Mouse (Mus musculus): Measurements from ENCODE around the gene Ndufa6.
"Not testable (repeated sequence)": the region's sequence is repeated elsewhere in the genome, so short reads cannot be mapped to it uniquely, and the experiment has no call there.

The Ndufa6 gene

DNA sequence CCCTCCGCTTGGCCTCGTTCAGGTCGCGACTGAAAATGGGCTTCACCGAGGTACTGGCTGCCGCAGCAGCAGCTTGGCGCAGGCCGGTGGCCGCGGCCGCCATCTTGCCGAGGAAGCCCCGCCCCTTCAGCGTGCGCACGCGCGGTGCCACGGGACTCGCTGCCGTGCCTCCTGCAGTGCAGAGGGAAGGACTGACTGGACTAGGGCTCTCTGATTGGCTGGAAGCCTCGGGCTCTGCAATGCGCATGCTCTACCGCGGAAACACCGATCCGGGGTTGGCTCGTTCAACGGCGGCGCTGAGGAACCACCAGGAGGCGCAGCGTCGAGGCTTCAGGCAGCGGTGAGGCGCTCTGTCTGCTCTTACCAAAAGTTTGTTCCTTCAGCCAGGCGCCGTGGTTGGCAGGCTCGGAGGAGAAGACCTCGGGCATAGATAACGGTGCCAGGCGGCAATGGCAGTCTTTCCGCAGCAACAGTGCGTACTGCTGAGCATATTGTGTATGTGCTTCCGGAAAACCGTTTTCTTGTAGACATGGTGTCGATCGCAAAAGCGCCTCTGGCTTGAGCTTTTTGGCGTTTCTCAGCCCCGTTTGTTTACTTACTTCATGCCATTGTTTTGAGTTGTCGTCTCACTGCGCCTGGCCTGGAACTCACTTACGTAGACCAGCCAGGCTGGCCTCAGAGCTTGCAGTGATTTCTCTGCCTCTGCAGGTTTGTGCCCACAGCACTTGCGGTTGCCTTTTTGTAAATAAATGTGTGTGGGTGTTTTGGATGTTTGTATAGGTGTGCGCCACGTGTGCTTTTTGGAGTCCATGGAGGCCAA lies at the start of gene Ndufa6:
Gene Ndufa6 (minus strand): TSS at position 197 of the 820 bp plus-strand sequence.
- DNase-seq: peak; percentile 98

DNA sequence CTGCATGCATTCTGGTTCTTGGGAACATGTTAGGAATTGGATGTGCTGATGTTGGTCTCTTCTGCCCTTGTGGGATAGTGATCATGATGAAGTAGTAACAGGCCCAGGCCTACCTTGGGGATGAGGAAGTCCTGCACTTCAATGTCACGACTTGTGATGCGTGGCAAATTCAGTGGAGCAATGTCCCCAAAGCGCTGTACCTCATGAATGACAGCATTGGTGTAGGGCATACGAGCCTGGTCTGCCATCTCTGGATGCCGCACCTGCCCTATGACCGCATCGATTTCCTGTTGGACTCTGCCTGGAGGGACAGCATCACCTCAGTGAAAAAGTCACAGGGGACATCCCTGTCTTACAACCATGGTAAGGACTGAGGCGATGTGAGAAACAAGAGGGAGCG lies 49.5 kb upstream of the Ndufa6 start:
- no peak for DNase-seq

GRCm38 (mm10) chr15:82402741-82403140 lies 48.6 kb upstream of the Ndufa6 start:
- no peak for DNase-seq

GRCm38 (mm10) chr15:82402106-82402505 lies 48.0 kb upstream of the Ndufa6 start:
- DNase-seq: no peak

DNA sequence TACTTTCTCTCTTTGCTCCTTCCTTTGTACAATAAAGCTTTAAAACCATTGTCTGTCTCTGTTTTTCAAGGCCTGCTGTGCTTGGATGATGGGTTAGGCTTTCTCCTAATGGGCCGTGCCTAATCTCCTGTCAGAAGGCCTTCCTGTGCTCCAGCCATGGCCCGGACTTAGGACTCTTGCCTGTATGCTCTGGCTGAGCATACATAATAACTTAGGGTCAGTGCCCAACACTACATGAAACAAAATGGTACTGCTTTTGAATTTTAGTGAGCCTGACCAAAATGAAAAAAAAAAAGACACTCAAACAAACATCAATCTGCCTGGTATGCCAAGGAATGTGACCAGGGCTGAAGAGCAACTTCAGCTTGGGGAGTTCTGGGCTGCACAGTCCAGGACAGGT lies 47.4 kb upstream of the Ndufa6 start:
- no peak for DNase-seq

DNA sequence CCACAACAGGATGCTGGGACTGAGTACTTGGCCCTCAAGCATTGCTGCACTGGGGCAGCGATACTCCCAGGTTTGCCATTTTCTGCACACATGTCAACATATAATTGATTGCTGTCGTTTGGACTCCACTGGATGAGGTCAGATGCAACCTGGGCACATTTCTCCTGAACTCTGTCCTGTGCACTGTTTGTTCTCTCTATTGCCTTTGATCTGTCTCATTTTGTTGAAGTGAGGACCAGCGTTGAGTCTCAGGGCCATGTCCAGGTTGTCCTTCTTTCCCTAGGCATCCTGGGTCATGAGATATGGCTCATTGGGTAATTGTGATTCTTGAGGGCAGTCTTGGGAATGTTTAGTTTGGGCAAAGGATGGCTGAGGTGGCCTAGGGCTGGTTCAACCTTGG lies 41.8 kb upstream of the Ndufa6 start:
- DNase-seq: not testable (repeated sequence)

DNA sequence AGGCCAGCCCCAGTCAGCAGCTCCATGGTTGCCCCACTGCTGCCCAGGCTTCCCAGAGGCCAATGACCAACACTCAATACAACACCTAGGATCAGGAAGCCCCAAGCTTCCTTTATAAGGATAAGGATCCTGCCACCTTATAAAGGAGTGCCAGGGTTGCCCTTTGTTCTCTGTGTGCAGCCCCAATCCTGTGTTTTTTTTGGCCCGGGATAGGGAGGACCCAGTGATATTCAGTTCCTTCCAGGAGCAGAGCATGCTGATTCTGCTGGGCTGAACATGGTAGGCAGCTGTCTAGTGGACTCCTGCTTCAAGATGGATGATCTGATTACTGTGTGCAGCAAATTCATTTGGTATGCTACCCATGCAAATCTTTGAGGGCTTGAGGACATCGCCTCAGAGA lies 39.8 kb upstream of the Ndufa6 start, which contains the start of gene Cyp2d11:
Gene Cyp2d11 (minus strand): TSS at position 101 of the 400 bp plus-strand sequence.
- not testable (repeated sequence) for DNase-seq

GRCm38 (mm10) chr15:82389916-82390315 lies 35.8 kb upstream of the Ndufa6 start:
- DNase-seq: not testable (repeated sequence)

DNA sequence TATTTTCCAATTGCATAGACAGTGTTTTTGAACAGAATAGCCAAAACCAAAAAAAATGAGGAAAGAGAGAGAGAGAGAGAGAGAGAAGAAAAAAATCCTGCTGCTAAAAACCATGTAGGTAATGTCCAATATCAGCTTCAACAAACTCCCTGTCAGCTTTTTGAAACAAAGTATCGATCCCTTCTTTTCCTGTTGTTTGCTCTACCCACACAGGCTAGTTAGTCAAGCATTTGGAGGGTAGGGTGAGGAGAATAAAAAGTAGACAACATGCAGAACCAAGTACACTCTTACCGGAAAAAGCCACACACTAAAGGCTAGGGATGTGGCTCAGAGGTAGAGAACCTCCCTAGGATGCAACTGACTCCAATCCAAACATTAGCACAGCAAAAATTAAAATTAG lies 31.6 kb upstream of the Ndufa6 start:
- DNase-seq: no peak

- no peak for DNase-seq
These were observed 28.3 kb upstream of the Ndufa6 start for GRCm38 (mm10) chr15:82382441-82382840.

DNA sequence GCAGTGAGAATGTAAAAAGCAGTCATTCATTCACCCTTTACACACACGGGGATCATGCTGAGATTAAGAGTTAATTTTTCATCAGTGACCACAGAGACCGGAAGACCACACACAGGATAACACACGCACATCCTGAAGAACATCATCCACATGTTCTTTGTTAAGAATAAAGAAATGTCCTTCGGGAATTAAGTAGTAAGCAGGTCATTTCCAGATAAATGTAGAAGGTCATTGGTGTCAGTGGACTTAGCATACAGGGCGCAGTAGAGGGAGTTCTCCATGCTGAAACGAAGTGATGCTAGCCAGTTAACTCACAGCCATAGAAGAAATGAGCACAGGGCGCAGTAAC lies 26.6 kb upstream of the Ndufa6 start:
- DNase-seq: no peak

- DNase-seq: peak; percentile 64
These were observed 26.0 kb upstream of the Ndufa6 start, which contains the start of gene Cyp2d22 for GRCm38 (mm10) chr15:82379871-82380713. Cyp2d22 (minus strand) TSS chr15:82380260.

- no peak for DNase-seq
These were observed 25.4 kb upstream of the Ndufa6 start for GRCm38 (mm10) chr15:82379511-82379870.

DNA sequence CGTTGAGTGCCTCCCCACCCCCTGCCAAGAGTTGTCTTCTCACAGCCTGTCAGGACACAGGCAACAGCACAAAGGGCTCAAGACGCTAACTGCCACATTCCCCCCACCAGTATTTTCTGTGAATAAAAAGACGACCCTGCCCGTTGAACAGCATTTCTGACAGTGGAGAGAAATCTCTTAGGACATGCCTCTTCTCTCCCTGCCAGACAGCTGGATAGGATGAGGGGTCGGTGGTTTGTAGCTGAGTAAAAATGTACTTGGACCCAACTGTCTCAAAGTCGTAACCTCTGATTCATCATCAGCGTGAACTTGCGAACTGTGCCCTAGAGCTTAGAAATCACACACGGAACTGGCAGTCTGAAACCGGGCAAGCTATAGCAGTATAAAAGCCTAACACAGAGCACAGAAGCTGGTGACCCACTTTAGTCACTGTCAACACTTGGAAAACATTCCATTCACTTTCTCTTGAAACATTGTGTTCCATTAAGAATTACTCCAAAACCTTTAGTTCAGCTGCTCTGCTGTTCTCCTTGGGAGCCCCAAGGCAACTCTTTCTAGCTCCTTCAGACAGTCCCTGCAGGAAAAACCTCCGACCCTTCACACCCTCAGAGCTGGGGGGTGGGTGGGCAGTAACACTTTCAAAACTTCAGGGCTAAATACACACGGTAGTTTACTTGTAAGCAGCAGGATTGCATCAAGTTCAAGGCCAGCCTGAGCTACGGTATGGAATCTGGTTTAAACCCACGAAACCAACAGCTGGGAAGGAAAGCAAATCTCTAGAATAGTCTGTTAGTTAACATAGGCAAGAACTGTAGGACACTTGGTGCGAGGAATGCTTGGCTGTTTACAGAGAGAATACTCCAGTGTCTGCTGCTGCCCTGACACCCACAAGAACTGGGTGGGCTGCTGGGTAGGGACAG lies 24.4 kb upstream of the Ndufa6 start:
- DNase-seq: peak; percentile 24

- DNase-seq: no peak
These were observed 23.6 kb upstream of the Ndufa6 start for GRCm38 (mm10) chr15:82377701-82378100.

DNA sequence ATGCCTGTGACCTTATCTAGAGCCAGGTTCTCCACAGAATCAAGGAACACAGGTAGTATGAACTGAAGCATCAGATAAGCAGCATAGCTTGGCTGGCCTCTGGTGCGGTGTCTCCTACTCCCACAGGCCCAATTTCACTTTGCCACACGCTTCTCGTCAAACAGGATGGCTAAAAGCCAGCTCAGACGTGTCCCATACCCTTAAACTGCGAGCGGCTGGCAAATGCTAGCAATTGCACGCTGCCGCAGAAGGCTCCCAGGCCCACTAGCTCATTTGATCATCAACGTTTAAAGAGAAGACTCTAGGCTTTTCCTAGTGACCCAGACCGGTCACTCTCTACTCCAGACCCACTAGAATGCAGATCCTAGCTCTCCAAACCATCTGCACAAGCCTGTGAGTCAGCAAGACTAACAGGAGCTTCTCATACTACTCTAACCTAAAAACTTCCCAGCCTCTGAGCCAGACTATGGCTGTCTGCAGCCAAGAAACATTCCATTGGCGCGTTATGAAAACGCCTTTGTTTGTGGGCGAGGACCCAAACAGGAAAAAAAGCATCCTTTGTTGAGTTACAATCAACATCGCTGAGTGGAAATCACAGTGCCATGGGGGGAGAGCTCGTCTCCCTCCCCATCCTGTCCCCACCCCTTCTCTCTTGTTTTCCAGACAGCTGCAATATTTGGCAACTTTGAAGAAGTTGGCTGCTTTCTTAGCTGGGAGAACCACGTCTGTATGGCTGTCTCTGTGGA lies 22.4 kb upstream of the Ndufa6 start:
- peak; percentile 74 for DNase-seq

GRCm38 (mm10) chr15:82375855-82376254 lies 21.7 kb upstream of the Ndufa6 start:
- no peak for DNase-seq

- DNase-seq: no peak
These were observed 20.3 kb upstream of the Ndufa6 start for GRCm38 (mm10) chr15:82374437-82374836.

DNA sequence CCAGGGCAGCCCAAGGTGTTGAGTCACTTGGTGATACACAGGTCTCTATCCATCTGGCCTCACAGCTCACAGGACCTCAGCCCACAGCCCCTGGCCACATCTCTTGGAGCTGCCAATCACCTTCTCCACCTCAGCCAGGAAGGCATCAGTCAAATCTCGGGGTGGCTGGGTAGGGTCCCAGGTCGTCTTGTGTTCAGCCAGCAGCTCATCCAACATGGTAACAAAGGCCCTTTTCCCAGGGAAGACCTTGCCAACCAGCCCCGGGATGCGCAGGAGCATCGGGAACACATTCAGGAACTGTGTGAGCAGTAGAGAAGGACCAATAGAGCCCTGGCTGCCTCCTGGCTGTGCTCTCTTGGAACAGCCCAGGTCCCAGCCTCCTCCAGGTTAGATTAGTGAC lies 18.9 kb upstream of the Ndufa6 start:
- DNase-seq: no peak

- DNase-seq: no peak
These were observed 18.3 kb upstream of the Ndufa6 start for GRCm38 (mm10) chr15:82372446-82372845.

- DNase-seq: no peak
These were observed 14.7 kb upstream of the Ndufa6 start for GRCm38 (mm10) chr15:82368851-82369250.

DNA sequence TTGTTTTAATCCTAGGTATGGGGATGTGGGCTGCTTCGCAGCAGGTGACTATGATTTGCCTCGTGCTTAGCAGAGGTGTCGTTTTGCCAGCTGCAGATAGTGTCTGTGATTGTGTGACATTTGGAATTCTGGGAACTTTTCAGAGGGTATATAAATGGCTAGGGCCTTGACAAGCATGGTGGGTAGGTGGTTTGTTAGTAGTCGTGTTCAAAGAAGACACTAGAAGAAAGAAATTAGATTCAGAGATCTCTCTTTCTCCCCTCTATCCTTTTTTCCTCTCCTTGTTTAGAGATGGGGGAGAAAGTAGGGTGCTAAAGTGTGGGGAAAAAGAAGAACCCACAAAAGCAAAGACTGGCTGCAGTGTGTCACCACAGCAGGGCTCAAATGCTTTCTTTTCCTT lies 14.0 kb upstream of the Ndufa6 start:
- no peak for DNase-seq
